Mouse (Mus musculus): ENCODE measurements at regions not wholly inside any gene's neighbourhood (a gene's known extent, or its start where the extent isn't known, plus 50 kb on each side); places are given as distances from the start of the nearest gene placed in this dataset. TPM values are rescaled to one million over a fixed set of nuclear protein-coding genes. Genes with fewer than 3 reads are reported as not detected.

Small RNA genes in the stretch of these regions (microRNA-seq; reads per million reads assigned to microRNA genes)
- gene Gm23976 = not detected
